Mouse (Mus musculus) E14TG2a.4 (cell line): ENCODE data around the gene Fam193a.

Experiments
- CTCF ChIP-seq: conservative IDR thresholded peaks from 2 replicates; pipeline ENCODE4 v1.5.1; 2014; ENCODE audit warnings: low read length
- NANOG ChIP-seq: IDR thresholded peaks from 2 replicates; pipeline ENCODE4 v1.6.1; 2014; ENCODE audit warnings: borderline replicate concordance, low read length, mixed read lengths
- POU5F1 ChIP-seq: IDR thresholded peaks from 2 replicates; pipeline ENCODE4 v1.6.1; 2014; ENCODE audit warnings: low read length, borderline replicate concordance

DNA sequence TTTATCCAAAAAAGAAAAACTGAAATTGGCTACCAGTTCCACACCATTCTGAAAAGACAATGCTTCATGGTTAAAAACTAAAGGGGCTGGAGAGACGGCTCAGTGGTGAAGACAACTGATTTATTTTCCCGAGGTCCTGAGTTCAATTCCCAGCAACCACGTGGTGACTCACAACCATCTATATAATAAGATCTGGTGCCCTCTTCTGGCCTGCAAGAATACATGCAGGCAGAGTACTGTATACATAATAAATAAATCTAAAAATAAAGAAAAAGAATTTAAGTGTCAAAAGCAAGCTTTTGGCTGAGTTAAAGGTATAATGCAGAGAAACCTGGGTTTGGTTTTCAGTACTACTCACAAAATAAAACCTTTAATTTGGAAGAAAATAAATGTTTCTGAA, 111.2 kb downstream of the Fam193a start:
- TF ChIP-seq CTCF (peak; percentile 24), POU5F1 (no peak), NANOG (no peak)
